Mouse (Mus musculus) midbrain, embryonic 16.5 days (tissue): ENCODE measurements at regions not wholly inside any gene's neighbourhood (a gene's known extent, or its start where the extent isn't known, plus 50 kb on each side); places are given as distances from the start of the nearest gene placed in this dataset.

Source experiments
- ATAC-seq: fragments of 200-750 bp; cut with Nextera tagmentation; 2 replicates; pipeline ENCODE4 v1.8.0; 2017; ENCODE audit warnings: moderate TSS enrichment
- H3K27ac ChIP-seq: fragments of 300-500 bp; sonication (generic); 2 replicates; pipeline ENCODE4 v1.5.1; 2014; ENCODE audit warnings: mild to moderate bottlenecking, low read length, mixed read lengths
- H3K27me3 ChIP-seq: fragments of 300-500 bp; sonication (generic); 2 replicates; pipeline ENCODE4 v1.6.1; 2014; ENCODE audit warnings: low read depth, low read length, mixed read lengths; ENCODE audit not compliant: control insufficient read depth, insufficient read depth
- H3K36me3 ChIP-seq: fragments of 300-500 bp; sonication (generic); 2 replicates; pipeline ENCODE4 v1.6.1; 2014; ENCODE audit warnings: mild to moderate bottlenecking, low read length, moderate library complexity, mixed read lengths; ENCODE audit not compliant: control insufficient read depth, insufficient read depth
- H3K4me1 ChIP-seq: fragments of 300-500 bp; sonication (generic); 2 replicates; pipeline ENCODE4 v1.6.1; 2014; ENCODE audit warnings: mild to moderate bottlenecking, low read length, mixed read lengths; ENCODE audit not compliant: control insufficient read depth, insufficient read depth
- H3K4me2 ChIP-seq: fragments of 300-500 bp; sonication (generic); 2 replicates; pipeline ENCODE4 v1.6.1; 2014; ENCODE audit warnings: mild to moderate bottlenecking, low read length, mixed read lengths
- H3K4me3 ChIP-seq: fragments of 300-500 bp; sonication (generic); 2 replicates; pipeline ENCODE4 v1.5.1; 2014; ENCODE audit warnings: low read depth, mild to moderate bottlenecking, low read length, moderate library complexity, mixed read lengths
- H3K9ac ChIP-seq: fragments of 300-500 bp; sonication (generic); 2 replicates; pipeline ENCODE4 v1.6.1; 2014; ENCODE audit warnings: low read depth, low read length, mixed read lengths
- H3K9me3 ChIP-seq: fragments of 300-500 bp; sonication (generic); replicated peaks from 2 replicates; pipeline ENCODE4 v1.6.1; 2014; ENCODE audit warnings: mild to moderate bottlenecking, low read length, mixed read lengths; ENCODE audit not compliant: control insufficient read depth, poor library complexity, severe bottlenecking
- WGBS: fragments of 180-500 bp; shearing (Covaris S2); extraction: QIAGEN DNeasy Blood & Tissue Kit; methylation state at CpG from one replicate; pipeline ENCODE4 v1.1.7; 2014; 5-methylcytosine and 5-hydroxymethylcytosine counted together

- Histone ChIP-seq H3K27ac (no peak overlapping the region), H3K4me3 (no peak overlapping the region), H3K4me1 (peaks cover 3% of the 10 kb centered on the region; the same call in 1 of the 2 replicates), H3K36me3 (no peaks in the 10 kb centered on the region), H3K9ac (no peak overlapping the region), H3K9me3 (no peaks in the 10 kb centered on the region), H3K27me3 (no peaks in the 10 kb centered on the region), H3K4me2 (peak overlapping the region; percentile 8; the same call in 1 of the 2 replicates)
- 30% methylated on average over 10 of the region's 10 CpGs for WGBS
- ATAC-seq = no peak
Observed at GRCm38 (mm10) chr14:104326089-104326488, 141.7 kb downstream of the Pou4f1 start.

- no peak overlapping the region for H3K4me3 ChIP-seq
- H3K9ac ChIP-seq = no peak overlapping the region
- no peaks in the 10 kb centered on the region for H3K9me3 ChIP-seq
- H3K27ac ChIP-seq = no peak overlapping the region
- 48% methylated on average over 5 of the region's 5 CpGs for WGBS
- H3K4me1 ChIP-seq = peaks cover 8% of the 10 kb centered on the region; the same call in 1 of the 2 replicates
- H3K27me3 ChIP-seq = no peaks in the 10 kb centered on the region
- H3K4me2 ChIP-seq = no peak overlapping the region
- H3K36me3 ChIP-seq = no peaks in the 10 kb centered on the region
- ATAC-seq = no peak
Observed at GRCm38 (mm10) chr14:104300141-104300540, 167.7 kb downstream of the Pou4f1 start.

- Histone ChIP-seq H3K27ac (0 out of 2 replicates have a peak overlapping the region, but pooled peaks have one; percentile 28), H3K4me3 (no peak overlapping the region), H3K4me1 (peaks cover 8% of the 10 kb centered on the region; the same call in 1 of the 2 replicates), H3K4me2 (no peak overlapping the region), H3K9me3 (no peaks in the 10 kb centered on the region), H3K9ac (no peak overlapping the region), H3K36me3 (no peaks in the 10 kb centered on the region), H3K27me3 (no peaks in the 10 kb centered on the region)
- peak; percentile 78 for ATAC-seq
- 12% methylated on average over 4 of the region's 4 CpGs for WGBS
Observed at GRCm38 (mm10) chr14:104298312-104298711, 169.5 kb downstream of the Pou4f1 start.

- Histone ChIP-seq H3K9me3 (no peaks in the 10 kb centered on the region), H3K4me3 (no peak overlapping the region), H3K27ac (no peak overlapping the region), H3K4me1 (peaks cover 8% of the 10 kb centered on the region; the same call in 1 of the 2 replicates), H3K4me2 (peak overlapping the region; percentile 5; the same call in 1 of the 2 replicates), H3K36me3 (no peaks in the 10 kb centered on the region), H3K9ac (no peak overlapping the region), H3K27me3 (no peaks in the 10 kb centered on the region)
- ATAC-seq = peak; percentile 92
- 23% methylated on average over 15 of the region's 15 CpGs for WGBS
Observed at GRCm38 (mm10) chr14:104297316-104298311, 170.2 kb downstream of the Pou4f1 start.

GRCm38 (mm10) chr14:104293814-104294213 is 174.0 kb downstream of the Pou4f1 start:
- peaks cover 8% of the 10 kb centered on the region; the same call in 1 of the 2 replicates for H3K4me1 ChIP-seq
- H3K4me3 ChIP-seq = no peak overlapping the region
- H3K27ac ChIP-seq = no peak overlapping the region
- H3K9me3 ChIP-seq = no peaks in the 10 kb centered on the region
- H3K36me3 ChIP-seq = no peaks in the 10 kb centered on the region
- 18% methylated on average over 4 of the region's 4 CpGs for WGBS
- H3K27me3 ChIP-seq = no peaks in the 10 kb centered on the region
- ATAC-seq = no peak
- H3K4me2 ChIP-seq = no peak overlapping the region
- no peak overlapping the region for H3K9ac ChIP-seq

- WGBS = 96% methylated on average over 2 of the region's 2 CpGs
- Histone ChIP-seq H3K27me3 (no peaks in the 10 kb centered on the region), H3K4me1 (0 out of 2 replicates have a peak, but pooled peaks cover 5% of the 10 kb centered on the region), H3K9ac (no peak overlapping the region), H3K27ac (no peak overlapping the region), H3K4me2 (no peak overlapping the region), H3K36me3 (no peaks in the 10 kb centered on the region), H3K4me3 (no peak overlapping the region), H3K9me3 (no peaks in the 10 kb centered on the region)
- ATAC-seq = no peak
Observed at GRCm38 (mm10) chr14:104293147-104293546, 174.7 kb downstream of the Pou4f1 start.

- Histone ChIP-seq H3K36me3 (no peaks in the 10 kb centered on the region), H3K27ac (no peak overlapping the region), H3K27me3 (no peaks in the 10 kb centered on the region), H3K9ac (no peak overlapping the region), H3K4me2 (no peak overlapping the region), H3K4me3 (no peak overlapping the region), H3K4me1 (peaks cover 7% of the 10 kb centered on the region; the same call in 1 of the 2 replicates), H3K9me3 (no peaks in the 10 kb centered on the region)
- 55% methylated on average over 6 of the region's 6 CpGs for WGBS
- ATAC-seq = peak; percentile 82
Observed at GRCm38 (mm10) chr14:104280353-104280752, 187.4 kb downstream of the Pou4f1 start.

GRCm38 (mm10) chr14:104279890-104280289 is 187.9 kb downstream of the Pou4f1 start:
- no peak overlapping the region for H3K9ac ChIP-seq
- peaks cover 7% of the 10 kb centered on the region; the same call in 1 of the 2 replicates for H3K4me1 ChIP-seq
- no peak overlapping the region for H3K4me2 ChIP-seq
- no peaks in the 10 kb centered on the region for H3K9me3 ChIP-seq
- ATAC-seq = no peak
- H3K36me3 ChIP-seq = no peaks in the 10 kb centered on the region
- no peaks in the 10 kb centered on the region for H3K27me3 ChIP-seq
- H3K4me3 ChIP-seq = no peak overlapping the region
- no peak overlapping the region for H3K27ac ChIP-seq
- WGBS = 49% methylated on average over 5 of the region's 5 CpGs

GRCm38 (mm10) chr14:104274752-104275151 is 193.0 kb downstream of the Pou4f1 start:
- no peak overlapping the region for H3K9ac ChIP-seq
- no peak for ATAC-seq
- no peaks in the 10 kb centered on the region for H3K4me1 ChIP-seq
- H3K4me2 ChIP-seq = no peak overlapping the region
- no peak overlapping the region for H3K4me3 ChIP-seq
- no peaks in the 10 kb centered on the region for H3K36me3 ChIP-seq
- no peaks in the 10 kb centered on the region for H3K9me3 ChIP-seq
- no peaks in the 10 kb centered on the region for H3K27me3 ChIP-seq
- no peak overlapping the region for H3K27ac ChIP-seq
- 90% methylated on average over 4 of the region's 4 CpGs for WGBS
